Mouse (Mus musculus): ENCODE results near the gene Ranbp10. TPM values are rescaled to one million over a fixed set of nuclear protein-coding genes. Genes with fewer than 3 reads are reported as not detected.

Ranbp10 gene
- polyA plus RNA-seq, 1 experiment from 2014 or later = 11.1 TPM

DNA sequence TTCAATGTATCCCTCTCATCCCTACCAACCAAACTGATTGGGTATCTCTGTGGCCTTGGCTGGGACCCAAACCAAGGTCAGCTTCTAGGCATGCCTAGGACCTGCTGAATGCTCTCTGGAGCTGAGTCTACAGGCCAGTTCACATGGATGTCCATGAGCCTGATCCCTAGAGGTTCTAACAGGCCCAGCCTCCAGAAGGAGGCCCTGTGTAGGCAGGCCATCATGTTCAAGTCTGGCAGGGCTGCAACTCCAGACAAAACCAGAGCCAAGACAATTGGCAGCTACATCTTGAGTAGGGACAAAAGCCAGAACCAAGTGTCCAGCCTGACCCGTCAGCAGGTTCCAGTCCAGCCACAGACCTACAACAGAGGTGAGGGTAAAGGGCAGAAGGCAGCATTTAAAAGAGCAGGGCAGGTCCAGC is 53.7 kb downstream of the Ranbp10 start:
- Histone ChIP-seq H3K4me2 (no peak overlapping the region), H3K36me3 (peaks cover 91% of the 10 kb centered on the region), H3K9me3 (no peaks in the 10 kb centered on the region), H3K4me1 (no peaks in the 10 kb centered on the region), H3K4me3 (no peak overlapping the region), H3K27me3 (no peaks in the 10 kb centered on the region), H3K27ac (no peak overlapping the region), H3K9ac (no peak overlapping the region)
- no peak for ATAC-seq (ENCODE audit: insufficient number of reproducible peaks, low FRiP score, low TSS enrichment, low read depth)
- WGBS = 93% methylated on average over 1 of the region's 1 CpGs

DNA sequence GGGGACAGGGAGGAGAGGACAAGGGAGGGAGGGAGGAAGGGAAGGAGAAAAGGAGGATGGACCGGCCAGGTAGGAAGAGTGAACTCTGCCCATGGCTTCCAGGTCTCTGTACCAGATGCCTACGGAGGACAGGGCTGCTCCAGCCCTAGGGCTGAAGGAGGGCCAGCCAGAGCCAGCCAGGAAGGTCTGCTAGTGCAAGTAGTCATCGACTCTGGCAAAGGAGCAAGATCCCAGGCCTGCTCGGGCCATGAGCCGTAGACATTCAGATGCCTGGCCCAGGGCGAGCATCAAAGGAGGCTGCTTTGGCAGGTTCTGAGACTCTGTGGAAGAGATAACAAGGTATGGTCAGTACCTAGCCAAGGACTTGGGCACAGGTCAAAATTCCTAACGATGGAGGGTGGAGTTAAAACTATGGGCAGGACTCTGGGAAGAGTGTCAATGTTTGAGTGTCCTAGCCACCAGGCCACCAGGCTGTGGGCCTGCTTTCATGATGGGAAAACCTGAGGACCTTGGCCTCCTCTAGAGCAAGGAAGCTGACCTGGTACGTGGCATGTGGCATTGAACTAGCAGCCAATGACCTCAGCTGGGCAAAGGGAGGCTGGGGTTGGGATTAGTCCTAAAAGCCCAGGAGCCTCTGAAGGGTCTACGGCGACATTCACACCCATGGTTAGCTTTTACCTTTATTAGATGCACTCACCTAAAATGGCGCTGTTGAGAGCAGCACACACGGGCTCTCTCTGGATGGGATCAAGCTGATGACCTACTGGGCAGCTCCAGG is 55.6 kb downstream of the Ranbp10 start:
- Histone ChIP-seq H3K4me3 (no peak overlapping the region), H3K27me3 (no peaks in the 10 kb centered on the region), H3K4me2 (no peak overlapping the region), H3K9me3 (no peaks in the 10 kb centered on the region), H3K27ac (no peak overlapping the region), H3K36me3 (peaks cover 84% of the 10 kb centered on the region), H3K9ac (no peak overlapping the region), H3K4me1 (no peaks in the 10 kb centered on the region)
- 91% methylated on average over 12 of the region's 12 CpGs for WGBS
- no peak for ATAC-seq (ENCODE audit: insufficient number of reproducible peaks, low FRiP score, low TSS enrichment, low read depth)

DNA sequence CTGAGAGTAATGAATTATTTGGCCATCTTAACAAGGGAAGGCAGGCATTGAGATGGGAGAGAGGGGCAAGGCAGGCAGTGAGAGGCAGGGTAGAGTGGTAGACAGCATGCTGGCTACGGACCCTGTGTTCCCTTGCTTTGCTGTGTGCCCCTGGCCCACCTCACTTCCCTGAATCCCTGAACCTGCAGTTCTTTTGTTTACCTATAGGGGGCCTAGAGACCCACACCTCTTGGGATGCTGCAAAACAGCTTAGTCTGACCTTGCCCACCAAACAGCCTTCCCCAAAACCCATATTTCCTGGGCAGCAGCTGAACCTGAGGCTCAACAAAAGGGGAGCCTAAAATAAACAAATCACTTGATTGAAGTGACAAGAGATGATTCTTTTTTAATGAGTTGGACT is 56.5 kb downstream of the Ranbp10 start:
- Histone ChIP-seq H3K9ac (no peak overlapping the region), H3K9me3 (no peaks in the 10 kb centered on the region), H3K4me1 (no peaks in the 10 kb centered on the region), H3K27ac (no peak overlapping the region), H3K4me3 (no peak overlapping the region), H3K36me3 (peaks cover 74% of the 10 kb centered on the region), H3K27me3 (no peaks in the 10 kb centered on the region), H3K4me2 (no peak overlapping the region)
- 80% methylated on average over 1 of the region's 1 CpGs for WGBS
- ATAC-seq (ENCODE audit: insufficient number of reproducible peaks, low FRiP score, low TSS enrichment, low read depth) = no peak

DNA sequence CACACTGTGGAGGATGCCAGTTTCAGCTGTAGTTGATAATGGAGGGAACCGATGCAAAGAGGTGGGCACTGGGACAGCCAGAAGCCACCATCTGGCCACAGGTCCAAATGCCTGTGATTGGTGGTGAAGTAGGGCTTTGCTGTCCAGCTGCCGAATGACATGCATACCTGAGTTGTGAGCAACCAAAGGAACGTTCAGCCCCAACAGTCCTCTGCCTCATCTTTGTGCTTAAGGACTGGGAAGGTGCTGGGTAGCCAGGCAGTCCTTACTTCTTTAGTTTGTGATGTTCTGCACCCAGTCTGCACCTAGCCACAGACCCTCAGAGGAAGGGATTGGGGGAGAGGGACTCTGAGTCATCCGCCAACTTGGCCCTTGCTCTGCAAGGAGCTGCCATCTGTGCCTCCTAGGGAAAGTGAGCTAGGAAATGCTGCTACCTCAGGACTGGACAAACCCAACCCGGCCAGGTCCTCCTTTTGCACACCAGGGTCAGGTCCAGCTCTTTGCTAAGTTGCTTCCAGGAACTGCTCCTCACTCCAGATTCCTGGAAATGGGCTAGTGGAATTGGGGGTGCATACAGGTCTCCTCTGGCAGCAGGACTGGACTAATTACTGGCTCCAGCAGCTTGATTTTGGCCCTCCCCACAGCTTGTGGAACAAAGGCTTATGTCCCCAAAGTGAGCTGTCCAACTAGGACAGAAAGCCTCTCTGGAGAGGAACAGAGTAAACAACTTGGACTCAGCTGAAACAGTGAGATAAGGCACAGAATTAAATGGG is 58.5 kb downstream of the Ranbp10 start:
- Histone ChIP-seq H3K9me3 (no peaks in the 10 kb centered on the region), H3K4me2 (no peak overlapping the region), H3K36me3 (peaks cover 55% of the 10 kb centered on the region), H3K27ac (no peak overlapping the region), H3K9ac (no peak overlapping the region), H3K4me1 (no peaks in the 10 kb centered on the region), H3K27me3 (no peaks in the 10 kb centered on the region), H3K4me3 (no peak overlapping the region)
- ATAC-seq (ENCODE audit: insufficient number of reproducible peaks, low FRiP score, low TSS enrichment, low read depth) = no peak
- WGBS = 87% methylated on average over 5 of the region's 5 CpGs

DNA sequence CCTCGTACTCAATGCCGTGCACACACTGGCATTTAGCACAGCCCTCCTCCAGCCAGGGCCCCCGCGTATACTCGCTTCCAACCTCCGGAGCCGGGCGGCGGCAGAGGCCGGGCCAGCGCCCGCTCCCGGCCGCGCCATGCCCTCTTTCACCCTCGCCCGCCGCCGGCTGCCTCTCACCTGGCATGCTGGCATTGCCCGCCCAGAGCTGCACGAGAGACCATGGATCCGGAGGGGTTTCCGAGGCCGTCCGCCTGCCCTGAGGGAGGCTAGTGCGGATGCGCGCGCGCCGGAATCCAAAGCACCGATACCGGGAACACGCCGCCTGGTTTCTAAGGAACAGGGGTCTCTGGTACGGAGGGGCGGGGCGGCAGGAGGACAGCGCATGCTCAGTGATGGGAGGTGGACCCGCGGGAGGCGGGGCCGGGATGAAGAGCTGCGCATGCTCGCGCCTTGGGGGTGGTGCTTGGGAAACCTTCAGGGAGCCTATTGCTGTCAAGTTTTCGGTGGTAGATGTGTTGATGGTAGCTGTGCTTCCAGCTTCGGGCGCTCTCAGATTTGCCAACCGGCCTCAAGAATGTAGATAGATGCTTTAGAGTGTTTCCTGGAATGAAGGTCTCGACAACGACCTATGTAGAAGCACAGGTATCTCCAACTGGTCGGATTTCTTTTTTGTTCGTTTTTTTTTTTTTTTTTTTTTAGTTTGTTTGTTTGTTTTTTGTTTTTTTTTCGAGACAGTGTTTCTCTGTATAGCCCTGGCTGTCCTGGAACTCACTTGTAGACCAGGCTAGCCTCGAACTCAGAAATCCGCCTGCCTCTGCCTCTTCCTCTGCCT is 68.7 kb downstream of the Ranbp10 start, which contains the start of gene Gfod2:
Gene Gfod2 (minus strand): TSS at position 388 of the 832 bp plus-strand sequence.
- H3K9ac ChIP-seq = peak within 1 kb of the TSS; percentile 59
- no peaks in the 10 kb centered on the region for H3K27me3 ChIP-seq
- peaks cover 16% of the 10 kb centered on the region for H3K4me1 ChIP-seq
- peak within 1 kb of the TSS; percentile 72 for H3K4me3 ChIP-seq
- H3K36me3 ChIP-seq = no peaks in the 10 kb centered on the region
- 3% methylated on average over 56 of the region's 57 CpGs for WGBS
- peak within 1 kb of the TSS; percentile 73 for H3K27ac ChIP-seq
- ATAC-seq (ENCODE audit: insufficient number of reproducible peaks, low FRiP score, low TSS enrichment, low read depth) = peak; percentile 97
- peak within 1 kb of the TSS; percentile 57 for H3K4me2 ChIP-seq
- H3K9me3 ChIP-seq = no peaks in the 10 kb centered on the region

DNA sequence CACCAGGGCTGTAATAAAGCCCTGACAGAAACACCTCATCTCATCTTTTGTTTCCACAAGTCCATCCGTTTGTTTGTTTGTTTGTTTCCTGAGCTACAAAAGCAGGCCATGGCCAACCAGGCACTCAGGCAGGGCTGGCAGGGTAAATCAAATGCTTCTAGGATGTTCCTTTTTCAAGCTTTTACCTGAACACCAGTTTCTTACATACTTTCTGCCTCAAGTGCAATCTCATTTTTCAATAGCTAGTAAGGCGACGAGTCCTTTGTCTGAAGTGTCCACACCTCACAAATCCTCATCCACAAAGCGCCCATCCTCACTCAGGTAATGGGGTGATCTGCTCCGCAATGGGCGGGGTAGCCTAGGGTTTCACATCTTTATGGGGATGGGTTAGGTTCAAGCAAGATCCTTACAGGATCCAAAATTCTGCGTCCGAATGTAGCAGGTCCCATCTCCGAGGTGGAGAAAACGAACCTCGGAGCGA is 69.3 kb downstream of the Ranbp10 start:
- no peaks in the 10 kb centered on the region for H3K27me3 ChIP-seq
- H3K4me1 ChIP-seq = peaks cover 16% of the 10 kb centered on the region
- H3K36me3 ChIP-seq = no peaks in the 10 kb centered on the region
- ATAC-seq (ENCODE audit: insufficient number of reproducible peaks, low FRiP score, low TSS enrichment, low read depth) = no peak
- peak overlapping the region; percentile 73 for H3K27ac ChIP-seq
- WGBS = 2% methylated on average over 12 of the region's 12 CpGs
- H3K4me3 ChIP-seq = peak overlapping the region; percentile 72
- peak overlapping the region; percentile 57 for H3K4me2 ChIP-seq
- H3K9me3 ChIP-seq = no peaks in the 10 kb centered on the region
- H3K9ac ChIP-seq = peak overlapping the region; percentile 59

DNA sequence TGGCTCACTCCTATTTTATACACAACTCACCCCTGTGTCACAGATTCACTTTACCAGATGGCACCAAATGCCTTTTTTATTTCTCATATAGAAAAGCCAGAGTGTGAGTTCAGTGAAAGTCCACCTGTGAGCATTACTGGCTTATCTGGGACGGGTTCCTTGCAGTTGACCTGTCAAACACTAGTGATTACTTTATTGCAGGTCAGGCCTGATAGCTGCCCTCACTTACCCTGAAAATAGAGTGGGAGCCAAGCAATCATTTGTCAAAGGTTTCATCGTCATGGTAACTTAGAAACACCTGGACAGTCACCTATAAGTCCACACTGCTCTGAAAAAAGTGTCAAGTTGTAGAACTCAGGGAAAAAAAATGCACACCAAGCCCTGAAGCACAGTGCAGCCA is 72.5 kb downstream of the Ranbp10 start:
- H3K27ac ChIP-seq = no peak overlapping the region
- no peaks in the 10 kb centered on the region for H3K9me3 ChIP-seq
- no peaks in the 10 kb centered on the region for H3K36me3 ChIP-seq
- no peak for ATAC-seq (ENCODE audit: insufficient number of reproducible peaks, low FRiP score, low TSS enrichment, low read depth)
- H3K4me3 ChIP-seq = no peak overlapping the region
- H3K4me2 ChIP-seq = no peak overlapping the region
- H3K9ac ChIP-seq = no peak overlapping the region
- H3K4me1 ChIP-seq = peaks cover 25% of the 10 kb centered on the region
- no peaks in the 10 kb centered on the region for H3K27me3 ChIP-seq
- 68% methylated on average over 2 of the region's 2 CpGs for WGBS

DNA sequence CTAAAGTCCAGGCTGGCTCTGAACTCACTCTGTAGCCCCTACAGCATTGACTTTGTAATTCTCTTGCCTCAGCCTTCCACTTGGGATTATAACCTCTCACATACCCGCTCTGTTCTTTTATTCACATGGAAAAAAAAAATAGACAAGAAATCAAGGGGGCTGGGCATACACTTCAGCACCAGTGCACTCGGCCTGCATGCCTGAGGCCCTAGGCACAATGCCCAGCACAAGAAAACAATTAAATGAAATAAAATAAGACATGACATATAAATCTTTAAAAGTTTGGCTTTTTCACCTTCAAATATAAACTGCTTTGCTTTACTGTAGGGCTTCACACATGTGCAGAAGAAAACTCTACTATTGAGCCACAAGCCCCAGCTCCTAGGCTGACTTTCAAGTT is 73.2 kb downstream of the Ranbp10 start:
- H3K9me3 ChIP-seq = no peaks in the 10 kb centered on the region
- WGBS = 55% methylated on average over 2 of the region's 2 CpGs
- no peak for ATAC-seq (ENCODE audit: insufficient number of reproducible peaks, low FRiP score, low TSS enrichment, low read depth)
- no peak overlapping the region for H3K27ac ChIP-seq
- no peak overlapping the region for H3K9ac ChIP-seq
- H3K4me3 ChIP-seq = no peak overlapping the region
- no peak overlapping the region for H3K4me2 ChIP-seq
- peaks cover 24% of the 10 kb centered on the region for H3K4me1 ChIP-seq
- H3K27me3 ChIP-seq = no peaks in the 10 kb centered on the region
- H3K36me3 ChIP-seq = no peaks in the 10 kb centered on the region

DNA sequence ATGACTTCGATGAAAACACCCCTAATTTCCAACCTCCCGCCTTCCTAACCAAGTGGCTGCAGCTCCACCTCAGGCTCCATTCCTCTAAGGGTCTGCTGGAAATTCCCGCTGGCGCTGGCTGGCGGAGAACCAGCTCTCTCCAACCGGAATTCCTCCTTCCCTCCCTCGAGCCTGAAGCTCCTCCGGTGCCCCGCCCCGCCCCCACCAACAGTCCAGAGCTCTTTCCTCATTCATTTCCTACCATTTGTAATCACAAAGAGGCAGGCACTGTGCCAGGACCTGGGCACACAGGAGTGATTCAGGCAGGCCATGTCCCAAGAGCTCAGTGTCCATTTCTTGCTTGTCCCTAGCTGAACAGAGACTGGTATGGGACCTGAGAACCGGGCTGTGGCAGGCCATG is 76.5 kb downstream of the Ranbp10 start:
- Histone ChIP-seq H3K4me3 (no peak overlapping the region), H3K36me3 (no peaks in the 10 kb centered on the region), H3K4me2 (peak overlapping the region; percentile 29), H3K27me3 (no peaks in the 10 kb centered on the region), H3K9ac (no peak overlapping the region), H3K27ac (peak overlapping the region; percentile 40; the same call in 1 of the 2 replicates), H3K4me1 (peaks cover 14% of the 10 kb centered on the region), H3K9me3 (no peaks in the 10 kb centered on the region)
- no peak for ATAC-seq (ENCODE audit: insufficient number of reproducible peaks, low FRiP score, low TSS enrichment, low read depth)
- 11% methylated on average over 11 of the region's 11 CpGs for WGBS

DNA sequence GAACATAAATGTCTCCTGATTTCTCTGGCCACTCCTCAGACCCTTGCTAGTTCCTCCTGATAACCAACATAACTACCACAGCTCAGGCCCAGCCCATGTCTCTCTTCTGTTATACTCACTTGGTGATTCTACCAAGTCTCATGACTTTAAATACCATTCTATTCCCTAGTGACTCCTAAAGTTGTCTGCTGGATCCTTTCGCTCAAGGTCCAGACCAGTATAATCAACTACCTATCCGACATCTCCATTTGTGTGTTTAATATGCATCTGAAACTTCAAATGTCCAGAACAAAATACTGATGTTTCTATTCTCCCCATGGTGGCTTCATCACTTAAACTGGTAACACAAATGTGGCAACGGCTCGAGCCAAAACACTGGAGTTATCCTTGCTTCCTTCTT is 83.8 kb downstream of the Ranbp10 start:
- no peak overlapping the region for H3K9ac ChIP-seq
- no peak for ATAC-seq (ENCODE audit: insufficient number of reproducible peaks, low FRiP score, low TSS enrichment, low read depth)

DNA sequence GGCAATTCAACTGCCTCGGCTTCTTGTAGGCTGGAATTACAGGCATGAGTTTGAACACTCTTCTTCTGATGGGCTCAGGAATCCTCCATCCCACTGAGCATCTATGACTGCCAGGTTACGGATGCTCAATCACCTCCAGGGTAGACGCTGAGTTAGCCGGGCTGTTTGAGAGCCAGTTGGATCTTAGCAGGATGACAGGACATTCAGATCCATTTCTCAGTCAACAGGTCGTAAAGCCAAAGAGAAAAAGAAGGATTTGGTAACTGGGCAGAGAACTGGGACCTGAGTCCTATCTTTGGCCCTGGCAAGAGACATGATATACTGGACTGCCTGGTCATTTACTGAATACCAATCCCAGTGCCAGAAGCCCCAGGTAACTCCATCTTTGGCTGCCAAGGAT is 87.9 kb downstream of the Ranbp10 start:
- H3K27me3 ChIP-seq = no peaks in the 10 kb centered on the region
- no peak for ATAC-seq (ENCODE audit: insufficient number of reproducible peaks, low FRiP score, low TSS enrichment, low read depth)

More for the DNA sequence above, 83.8 kb downstream of the Ranbp10 start:
- H3K27me3 ChIP-seq = no peaks in the 10 kb centered on the region
- no peaks in the 10 kb centered on the region for H3K4me1 ChIP-seq
- no peak overlapping the region for H3K27ac ChIP-seq
- H3K4me2 ChIP-seq = no peak overlapping the region
- H3K36me3 ChIP-seq = no peaks in the 10 kb centered on the region
- H3K9me3 ChIP-seq = no peaks in the 10 kb centered on the region
- H3K4me3 ChIP-seq = no peak overlapping the region
- WGBS = 81% methylated on average over 4 of the region's 4 CpGs

More for the DNA sequence above, 87.9 kb downstream of the Ranbp10 start:
- Histone ChIP-seq H3K36me3 (no peaks in the 10 kb centered on the region), H3K4me3 (no peak overlapping the region), H3K9ac (no peak overlapping the region), H3K27ac (no peak overlapping the region), H3K9me3 (no peaks in the 10 kb centered on the region), H3K4me2 (no peak overlapping the region), H3K4me1 (no peaks in the 10 kb centered on the region)
- WGBS = 79% methylated on average over 5 of the region's 5 CpGs

Measured in limb, embryonic 15.5 days (tissue).